Mouse (Mus musculus) splenic B cell, adult 2 months (primary cell): ENCODE results near the gene Tyrobp.
A peak's percentile ranks its signal among the peaks of the same experiment; 100 is the strongest.

ENCODE experiments used
- DNase-seq: peaks from one replicate; pipeline ENCODE4 v3.0.0-alpha.2; 2011; ENCODE audit warnings: low read depth, low spot score
- H3K27me3 ChIP-seq: 2 replicates; pipeline ENCODE4 v1.6.1; 2012; ENCODE audit warnings: mild to moderate bottlenecking, low read length, moderate library complexity, mixed read lengths; ENCODE audit not compliant: control insufficient read depth, poor library complexity, insufficient read depth, severe bottlenecking
- H3K36me3 ChIP-seq: 2 replicates; pipeline ENCODE4 v1.6.1; 2012; ENCODE audit warnings: mild to moderate bottlenecking, low read length, moderate library complexity, mixed read lengths; ENCODE audit not compliant: control insufficient read depth, poor library complexity, insufficient read depth, severe bottlenecking

Gene Tyrobp

DNA sequence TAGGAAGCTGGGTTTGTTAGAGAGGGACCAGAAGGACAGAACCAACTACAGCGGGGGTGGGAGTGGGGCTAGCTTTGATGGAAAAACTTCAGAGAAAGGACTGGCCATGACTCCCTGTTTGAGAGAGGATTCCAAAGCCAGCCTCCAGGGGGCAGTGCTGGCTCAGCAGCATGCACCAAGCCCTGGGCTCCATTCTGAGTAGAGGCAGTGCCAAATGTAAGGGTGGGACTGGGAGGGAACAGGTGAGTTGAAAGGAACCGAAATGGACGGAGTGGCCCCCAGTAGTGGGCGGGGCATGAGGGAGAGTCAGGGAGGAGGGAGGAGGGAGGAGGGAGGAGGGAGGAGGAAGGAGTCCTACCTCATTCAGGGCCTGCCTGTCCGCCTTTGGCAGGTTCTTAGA lies 27.1 kb downstream of the Tyrobp start:
- no peaks in the 10 kb centered on the region for H3K36me3 ChIP-seq
- peak; percentile 77 for DNase-seq
- 0 out of 2 replicates have a peak, but pooled peaks cover 2% of the 10 kb centered on the region for H3K27me3 ChIP-seq

DNA sequence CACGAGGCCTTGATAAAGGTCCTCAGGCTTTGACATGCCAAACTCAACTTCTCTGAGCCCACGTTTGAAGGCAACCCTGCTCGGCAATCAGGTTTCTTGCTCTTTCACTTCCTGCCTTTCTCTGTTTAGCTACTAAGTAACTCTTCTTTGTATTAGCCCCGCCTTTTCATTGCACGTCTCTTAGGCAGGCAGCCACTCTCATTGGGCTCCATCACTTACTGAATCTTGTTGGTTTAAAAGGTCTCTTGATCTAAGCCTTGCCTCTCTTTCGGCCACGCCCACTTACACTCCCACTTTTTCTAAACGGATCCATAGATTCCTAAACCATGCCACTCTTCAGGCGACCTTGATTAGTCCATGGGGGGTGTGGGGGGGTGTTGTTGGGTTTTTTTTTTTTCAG lies 30.1 kb downstream of the Tyrobp start:
- peak; percentile 47 for DNase-seq
- Histone ChIP-seq H3K27me3 (0 out of 2 replicates have a peak, but pooled peaks cover 3% of the 10 kb centered on the region), H3K36me3 (no peaks in the 10 kb centered on the region)

DNA sequence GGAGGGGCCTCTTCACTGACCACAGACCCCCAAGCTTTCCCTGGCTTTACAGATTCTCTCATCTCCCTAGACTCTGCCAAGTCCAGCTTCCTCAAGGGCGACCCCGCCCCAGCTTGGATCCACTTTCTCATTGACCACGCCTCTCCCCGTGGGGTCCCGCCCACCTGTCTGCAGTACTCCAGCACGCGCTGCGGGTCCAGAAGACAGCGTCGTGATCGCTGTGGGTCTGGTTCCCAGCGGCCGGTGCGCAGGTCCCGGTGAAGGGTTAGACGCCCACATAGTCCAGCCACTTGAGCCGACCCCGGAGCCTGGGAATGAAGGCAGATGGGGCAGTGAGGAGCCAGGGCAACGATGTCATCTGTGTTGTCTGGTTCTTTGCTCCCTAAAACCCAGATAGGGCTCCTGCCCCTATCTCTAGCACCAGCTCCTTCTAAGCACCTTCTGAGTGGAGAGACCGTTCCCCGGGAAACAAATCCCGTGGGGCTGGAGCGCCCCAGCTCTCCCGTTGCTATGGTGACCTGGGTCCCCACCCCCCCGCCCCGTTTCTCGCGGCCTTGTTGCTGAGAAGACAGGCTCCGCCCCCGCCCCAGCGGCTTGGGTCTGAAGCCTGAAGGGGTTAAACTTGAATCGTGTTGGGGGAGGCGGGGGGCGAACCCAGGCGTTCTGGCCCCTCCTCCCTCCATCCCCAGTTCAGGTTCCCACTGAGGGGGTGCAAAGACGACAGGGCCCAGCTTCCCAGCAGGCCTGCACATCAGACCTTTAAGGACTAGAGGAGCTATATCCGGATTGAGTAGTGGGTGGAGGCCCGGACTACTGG lies 30.8 kb downstream of the Tyrobp start:
- no peaks in the 10 kb centered on the region for H3K36me3 ChIP-seq
- H3K27me3 ChIP-seq: 0 out of 2 replicates have a peak, but pooled peaks cover 3% of the 10 kb centered on the region
- DNase-seq: no peak

DNA sequence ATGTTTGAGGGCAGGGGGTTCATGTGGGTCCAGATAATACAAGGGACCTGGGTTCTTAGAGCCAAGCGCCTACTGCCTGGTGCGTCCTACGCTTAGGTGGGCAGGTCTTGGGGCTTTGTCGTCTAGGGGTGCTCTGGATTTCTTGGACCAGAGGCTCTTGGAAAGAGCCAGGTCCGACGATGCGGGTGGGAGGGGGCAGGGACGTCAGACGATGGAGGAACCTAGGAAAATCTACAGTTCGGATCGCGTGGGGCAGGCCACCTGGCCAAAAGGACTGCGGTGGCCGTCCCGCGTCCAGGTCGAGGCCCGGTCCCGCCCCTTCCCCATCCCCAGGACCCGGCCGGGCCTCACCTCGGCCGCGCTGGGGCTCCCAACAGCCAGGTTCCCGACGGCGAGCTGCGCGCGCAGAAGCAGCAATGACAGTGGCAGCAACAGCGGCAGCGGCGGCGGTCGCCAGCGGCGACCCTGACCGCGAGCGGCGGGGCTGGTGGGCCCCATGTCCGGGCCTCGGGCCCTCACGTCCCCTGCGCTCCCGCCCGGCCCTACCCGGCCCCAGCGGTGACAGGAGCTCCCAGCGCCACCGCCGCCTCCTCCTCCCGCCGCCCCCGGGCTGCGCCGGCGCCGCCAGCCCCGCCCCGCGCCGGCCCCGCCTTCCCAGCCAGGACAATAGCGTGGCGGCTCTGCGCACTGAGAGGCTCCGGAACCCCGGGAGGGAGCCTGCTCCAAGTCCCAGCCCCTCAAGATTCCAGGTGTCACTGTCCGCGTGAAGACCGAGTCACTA lies 31.6 kb downstream of the Tyrobp start, which contains the start of gene Aplp1:
Aplp1 (minus strand) TSS at position 565 of the 781 bp plus-strand sequence.
- peak; percentile 36 for DNase-seq
- no peaks in the 10 kb centered on the region for H3K36me3 ChIP-seq
- 0 out of 2 replicates have a peak, but pooled peaks cover 3% of the 10 kb centered on the region for H3K27me3 ChIP-seq

DNA sequence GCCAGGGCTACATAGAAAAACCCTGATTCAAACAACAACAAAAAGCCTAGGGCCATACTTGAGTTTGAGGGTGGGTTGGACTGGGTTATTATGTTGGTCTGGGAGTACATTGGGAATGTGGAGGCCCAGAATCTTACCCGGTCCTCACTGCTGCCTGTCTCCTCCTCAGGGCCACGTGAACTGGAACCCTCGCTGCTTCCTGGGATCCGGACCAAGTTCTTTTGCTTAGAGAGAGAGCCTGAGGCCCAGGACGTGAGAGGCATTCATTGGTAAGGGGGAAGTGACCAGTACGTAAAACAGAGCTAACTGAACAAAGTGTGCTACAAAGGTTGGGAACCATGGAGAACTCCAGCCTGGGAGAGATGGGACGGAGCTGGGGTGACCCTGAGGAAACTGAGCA lies 36.7 kb downstream of the Tyrobp start:
- DNase-seq: no peak
- Histone ChIP-seq H3K36me3 (no peaks in the 10 kb centered on the region), H3K27me3 (0 out of 2 replicates have a peak, but pooled peaks cover 3% of the 10 kb centered on the region)

DNA sequence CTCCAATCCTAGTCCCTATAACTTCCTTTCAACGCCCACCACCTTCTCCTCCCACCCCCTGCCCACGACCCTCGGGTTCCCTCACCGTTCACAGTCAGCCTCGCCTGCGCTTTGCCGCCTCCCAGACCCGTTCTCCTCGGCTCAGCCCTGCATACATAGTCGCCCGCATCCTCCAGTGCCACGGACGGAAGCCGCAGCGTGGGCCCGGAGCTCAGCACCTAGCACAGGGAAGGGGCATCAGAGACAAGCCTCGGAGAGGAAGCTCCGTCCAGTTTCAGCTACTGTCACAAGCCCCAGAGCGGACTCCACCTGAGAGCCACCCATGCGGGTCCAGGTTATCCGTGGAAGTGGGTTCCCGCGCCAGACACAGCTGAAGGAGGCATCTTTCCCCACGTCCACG lies 39.8 kb downstream of the Tyrobp start:
- Histone ChIP-seq H3K36me3 (no peaks in the 10 kb centered on the region), H3K27me3 (no peaks in the 10 kb centered on the region)
- no peak for DNase-seq

DNA sequence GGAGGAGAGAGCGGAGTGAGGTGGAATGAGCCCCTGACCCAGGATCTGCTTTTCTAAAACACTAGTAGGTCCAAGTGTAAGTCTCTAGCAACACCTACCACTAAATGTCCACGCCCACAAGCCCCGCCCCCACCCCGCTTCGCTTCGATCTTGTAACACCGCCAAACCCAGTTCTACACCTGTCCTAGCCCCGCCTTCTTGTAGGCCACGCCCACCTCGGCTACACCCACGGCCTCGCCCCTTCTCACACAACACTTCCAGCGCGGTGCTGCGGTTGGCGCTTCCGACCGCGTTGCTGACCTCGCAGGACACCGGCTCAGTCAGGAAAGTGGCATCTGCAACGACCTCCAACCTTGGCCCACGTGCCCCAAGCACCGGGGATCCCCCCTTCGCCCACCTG lies 40.2 kb downstream of the Tyrobp start:
- H3K27me3 ChIP-seq: no peaks in the 10 kb centered on the region
- no peaks in the 10 kb centered on the region for H3K36me3 ChIP-seq
- peak; percentile 76 for DNase-seq

DNA sequence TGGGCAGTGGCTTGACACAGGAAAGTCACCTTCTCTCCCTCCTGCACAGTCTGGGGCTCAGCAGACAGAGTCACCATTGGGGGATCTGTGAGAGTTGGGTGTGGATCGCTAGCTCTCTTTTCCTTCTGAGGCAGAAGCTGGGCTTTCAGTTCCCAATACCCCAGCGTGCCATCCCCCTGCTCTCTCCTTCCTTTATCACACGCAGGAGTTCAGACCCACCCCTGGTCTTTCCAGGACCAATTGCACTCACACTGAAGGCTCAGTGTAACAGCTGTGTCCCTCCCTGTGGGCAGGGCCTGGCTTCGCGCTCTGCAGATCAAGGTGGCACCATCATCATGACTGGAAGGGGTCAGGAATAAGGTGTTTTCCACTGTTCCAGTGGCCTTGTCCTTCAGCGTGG lies 40.7 kb downstream of the Tyrobp start:
- Histone ChIP-seq H3K27me3 (no peaks in the 10 kb centered on the region), H3K36me3 (no peaks in the 10 kb centered on the region)
- no peak for DNase-seq

DNA sequence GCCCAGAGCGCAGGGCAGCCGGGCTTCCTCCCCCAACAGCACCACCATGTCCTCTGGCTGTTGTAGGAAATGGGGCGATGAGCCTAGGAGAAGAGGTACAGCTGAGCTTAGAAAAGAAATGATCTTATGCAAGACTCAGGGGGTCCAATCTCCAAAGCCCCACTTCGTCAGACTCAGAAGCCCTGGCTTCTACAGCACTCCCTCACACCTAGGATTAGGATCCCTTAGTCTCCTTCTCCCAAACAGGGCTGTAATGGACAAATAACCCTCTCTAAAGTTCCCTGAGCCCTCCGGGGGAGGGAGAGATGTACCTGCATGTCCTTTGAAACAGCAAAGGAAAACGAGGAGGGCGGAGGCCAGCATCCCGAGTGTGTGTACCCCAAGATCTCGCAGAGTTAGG lies 42.9 kb downstream of the Tyrobp start:
- DNase-seq: no peak
- no peaks in the 10 kb centered on the region for H3K36me3 ChIP-seq
- H3K27me3 ChIP-seq: no peaks in the 10 kb centered on the region

DNA sequence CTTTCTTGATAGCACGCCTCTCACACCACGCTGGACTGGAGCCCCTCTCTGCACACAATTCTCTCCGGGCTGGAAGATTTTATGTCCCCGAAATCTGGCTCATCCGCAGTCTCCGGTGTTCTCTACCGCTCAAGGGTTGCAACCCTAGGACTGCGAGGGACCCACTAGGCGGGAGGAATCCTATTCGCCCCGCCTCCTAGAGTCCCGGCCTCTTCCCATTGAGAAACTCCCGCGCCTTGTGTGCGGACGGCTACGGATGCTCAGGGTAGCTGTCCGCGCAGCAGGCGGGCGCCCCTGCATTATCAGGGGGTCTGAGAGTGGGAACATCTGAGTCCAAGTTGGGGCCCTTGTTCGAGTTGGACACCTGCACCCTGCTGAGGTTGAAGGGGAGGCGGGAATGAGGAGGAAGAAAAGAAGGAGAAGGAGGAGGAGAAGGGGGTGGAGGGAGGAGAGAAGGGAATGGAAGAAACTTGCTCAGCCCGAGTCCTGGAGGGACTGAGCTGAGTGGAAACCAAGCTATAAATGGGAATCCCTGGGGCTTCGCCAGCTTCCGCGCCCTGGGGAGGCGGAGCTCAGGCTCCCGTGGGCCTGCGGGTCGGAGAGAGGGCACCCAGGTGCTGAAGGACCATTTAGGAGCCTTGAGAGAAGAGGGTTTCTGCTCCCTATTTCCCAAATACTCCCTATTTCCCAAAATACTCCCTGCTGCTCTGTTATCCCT lies 43.5 kb downstream of the Tyrobp start:
- Histone ChIP-seq H3K27me3 (no peaks in the 10 kb centered on the region), H3K36me3 (no peaks in the 10 kb centered on the region)
- DNase-seq: no peak

DNA sequence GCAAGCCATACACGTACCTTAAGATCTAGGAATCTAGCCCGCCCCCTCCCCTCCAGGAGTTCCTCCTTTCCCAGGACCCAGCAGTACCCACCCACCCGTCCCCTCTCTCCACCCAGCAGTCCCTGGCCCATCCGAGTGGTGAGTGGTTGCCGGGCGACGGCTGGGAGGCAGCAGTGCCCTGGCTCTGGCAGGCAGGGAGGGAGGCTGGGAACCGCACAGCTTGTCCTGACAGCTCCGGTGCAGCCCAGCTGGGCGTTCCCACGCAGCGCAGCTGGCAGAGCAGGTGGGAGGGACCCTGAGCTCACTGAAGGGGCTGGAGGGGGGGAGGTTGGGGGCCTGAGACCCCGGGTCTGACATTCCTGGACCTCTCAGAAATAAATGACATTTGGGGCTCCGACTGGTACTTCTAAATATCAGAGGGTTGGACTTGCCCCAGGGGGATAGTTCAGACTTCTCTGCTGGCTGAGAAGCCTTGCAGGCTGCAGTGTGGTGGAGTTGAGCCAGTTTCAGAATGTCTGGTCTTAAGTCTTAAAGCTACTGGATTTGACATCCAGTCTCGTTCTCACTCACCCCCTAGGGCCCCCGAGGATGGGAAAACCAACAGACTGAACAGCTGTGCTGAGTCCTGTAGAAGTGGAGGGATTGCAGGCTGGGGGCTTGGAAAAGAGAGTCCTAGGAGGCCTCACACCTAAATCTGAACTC lies 44.2 kb downstream of the Tyrobp start, which contains the start of the genes Kirrel2 and Nphs1:
Kirrel2 (minus strand) TSS at position 62 of the 702 bp plus-strand sequence.
Nphs1 (plus strand) TSS at position 687 of the 702 bp plus-strand sequence.
- DNase-seq: no peak
- no peaks in the 10 kb centered on the region for H3K36me3 ChIP-seq
- no peaks in the 10 kb centered on the region for H3K27me3 ChIP-seq

DNA sequence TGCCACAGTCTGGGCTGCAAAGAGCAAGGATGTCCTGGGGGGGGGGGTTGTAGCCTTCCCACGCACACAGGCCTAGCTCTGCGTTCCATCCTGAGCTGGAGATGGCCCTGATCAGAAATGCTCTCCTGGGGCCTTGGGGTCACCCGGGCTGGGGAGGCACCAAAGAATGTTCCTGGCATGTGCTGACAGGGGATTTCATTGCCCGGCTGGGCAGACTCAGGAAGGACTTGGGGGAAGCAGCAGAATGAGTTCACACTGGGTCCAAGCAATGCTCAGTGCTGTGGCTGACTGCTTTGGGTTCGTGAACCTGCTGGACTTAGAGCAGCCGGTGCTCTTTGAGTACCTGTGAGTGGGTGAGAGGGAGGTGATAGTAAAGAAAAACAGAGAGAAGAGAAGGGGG lies 45.9 kb downstream of the Tyrobp start:
- no peaks in the 10 kb centered on the region for H3K36me3 ChIP-seq
- DNase-seq: no peak
- no peaks in the 10 kb centered on the region; the same call in 1 of the 2 replicates for H3K27me3 ChIP-seq

DNA sequence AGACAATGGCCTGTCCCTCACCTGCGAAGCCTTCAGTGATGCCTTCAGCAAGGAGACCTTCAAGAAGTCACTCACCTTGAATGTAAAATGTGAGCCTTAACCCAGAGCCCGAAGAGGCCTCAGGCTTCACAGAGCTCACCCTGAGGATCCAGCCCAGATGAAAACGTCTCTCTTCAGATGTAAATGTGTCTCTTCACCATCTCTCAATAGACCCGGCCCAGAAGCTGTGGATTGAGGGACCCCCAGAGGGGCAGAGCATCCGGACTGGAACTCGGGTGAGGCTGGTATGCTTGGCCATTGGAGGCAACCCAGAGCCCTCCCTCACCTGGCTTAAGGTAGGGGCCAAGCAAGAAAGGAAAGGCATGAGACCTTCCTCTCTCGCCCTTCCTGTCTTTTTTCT lies 50.0 kb downstream of the Tyrobp start:
- no peak for DNase-seq
- H3K27me3 ChIP-seq: no peaks in the 10 kb centered on the region; the same call in none of the 2 replicates

DNA sequence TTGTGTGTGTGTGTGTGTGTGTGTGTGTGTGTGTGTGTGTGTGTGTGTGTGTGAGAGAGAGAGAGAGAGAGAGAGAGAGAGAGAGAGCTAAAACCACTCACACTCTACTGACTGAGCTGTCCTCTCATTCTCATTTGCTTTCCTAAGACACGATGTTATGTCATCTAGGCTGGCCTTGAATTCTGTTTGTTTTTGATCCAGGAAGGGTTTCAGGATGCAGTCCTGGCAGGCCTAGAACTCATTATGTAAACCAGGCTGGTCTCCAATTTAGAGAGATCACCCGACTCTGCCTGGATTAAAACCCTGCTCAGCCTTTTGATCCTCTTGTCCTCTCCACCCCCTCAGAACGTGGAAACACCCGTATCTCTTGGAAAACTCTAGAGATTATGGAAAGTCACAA lies 50.4 kb downstream of the Tyrobp start:
- DNase-seq: no peak
- Histone ChIP-seq H3K36me3 (no peaks in the 10 kb centered on the region), H3K27me3 (no peaks in the 10 kb centered on the region; the same call in none of the 2 replicates)

More for the DNA sequence above, 50.0 kb downstream of the Tyrobp start:
- no peaks in the 10 kb centered on the region for H3K36me3 ChIP-seq
